Mouse (Mus musculus) heart, embryonic 12.5 days (tissue): ENCODE data around the gene Arsg. TPM values are rescaled to one million over a fixed set of nuclear protein-coding genes. Genes with fewer than 3 reads are reported as not detected.

Source experiments
- ATAC-seq: fragments of 200-750 bp; cut with Nextera tagmentation; 2 replicates; pipeline ENCODE4 v1.8.0; 2017; ENCODE audit warnings: moderate TSS enrichment, moderate library complexity; ENCODE audit not compliant: insufficient number of reproducible peaks, low FRiP score
- H3K27ac ChIP-seq: fragments of 300-500 bp; sonication (generic); 2 replicates; pipeline ENCODE4 v1.5.1; 2016; ENCODE audit warnings: mild to moderate bottlenecking, moderate library complexity; ENCODE audit not compliant: poor library complexity, severe bottlenecking
- H3K27me3 ChIP-seq: fragments of 300-500 bp; sonication (generic); replicated peaks from 2 replicates; pipeline ENCODE4 v1.6.1; 2016; ENCODE audit warnings: mild to moderate bottlenecking, moderate library complexity
- H3K36me3 ChIP-seq: fragments of 300-500 bp; sonication (generic); 2 replicates; pipeline ENCODE4 v1.6.1; 2016; ENCODE audit warnings: mild to moderate bottlenecking, moderate library complexity
- H3K4me1 ChIP-seq: fragments of 300-500 bp; sonication (generic); replicated peaks from 2 replicates; pipeline ENCODE4 v1.6.1; 2016; ENCODE audit warnings: mild to moderate bottlenecking
- H3K4me2 ChIP-seq: fragments of 300-500 bp; sonication (generic); 2 replicates; pipeline ENCODE4 v1.6.1; 2016; ENCODE audit warnings: mild to moderate bottlenecking, moderate library complexity
- H3K4me3 ChIP-seq: fragments of 300-500 bp; sonication (generic); 2 replicates; pipeline ENCODE4 v1.5.1; 2016; ENCODE audit warnings: mild to moderate bottlenecking
- H3K9ac ChIP-seq: fragments of 300-500 bp; sonication (generic); 2 replicates; pipeline ENCODE4 v1.6.1; 2016; ENCODE audit warnings: mild to moderate bottlenecking, moderate library complexity
- H3K9me3 ChIP-seq: fragments of 300-500 bp; sonication (generic); replicated peaks from 2 replicates; pipeline ENCODE4 v1.6.1; 2016; ENCODE audit warnings: mild to moderate bottlenecking, moderate library complexity
- WGBS: fragments of 180-500 bp; shearing (Covaris S2); methylation state at CpG from one replicate; pipeline ENCODE4 v1.1.7; 2016; 5-methylcytosine and 5-hydroxymethylcytosine counted together
- polyA plus RNA-seq: library from polyadenylated mRNA; unstranded; fragments of >200 nt; fragmentation: Nextera tagmentation; extraction: Ambion mirVana; gene quantifications from 2 replicates; pipeline ENCODE4 v1.2.1, GENCODE M21; 2016

The Arsg gene
- polyA plus RNA-seq, 1 experiment from 2014 or later = 5.7 TPM

- WGBS = 86% methylated on average over 7 of the region's 7 CpGs
These were observed 23.4 kb downstream of the Arsg start for GRCm38 (mm10) chr11:109496475-109496993.

GRCm38 (mm10) chr11:109496996-109497714, 24.0 kb downstream of the Arsg start:
- ATAC-seq = no peak
- Histone ChIP-seq H3K9ac (no peak overlapping the region), H3K27me3 (no peaks in the 10 kb centered on the region), H3K9me3 (no peaks in the 10 kb centered on the region), H3K36me3 (no peaks in the 10 kb centered on the region), H3K4me2 (no peak overlapping the region), H3K4me1 (peaks cover 17% of the 10 kb centered on the region), H3K27ac (no peak overlapping the region), H3K4me3 (no peak overlapping the region)
- 83% methylated on average over 6 of the region's 6 CpGs for whole genome bisulfite sequencing

More at GRCm38 (mm10) chr11:109496475-109496993, 23.4 kb downstream of the Arsg start:
- ATAC-seq = no peak
- Histone ChIP-seq H3K4me3 (no peak overlapping the region), H3K27ac (no peak overlapping the region), H3K4me2 (no peak overlapping the region), H3K27me3 (no peaks in the 10 kb centered on the region), H3K9me3 (no peaks in the 10 kb centered on the region), H3K9ac (no peak overlapping the region), H3K36me3 (no peaks in the 10 kb centered on the region), H3K4me1 (peaks cover 17% of the 10 kb centered on the region)

- H3K36me3 ChIP-seq = no peaks in the 10 kb centered on the region
- H3K4me3 ChIP-seq = no peak overlapping the region
- peaks cover 17% of the 10 kb centered on the region for H3K4me1 ChIP-seq
- ATAC-seq = no peak
- H3K9ac ChIP-seq = no peak overlapping the region
- WGBS = 79% methylated on average over 9 of the region's 9 CpGs
- H3K9me3 ChIP-seq = no peaks in the 10 kb centered on the region
- H3K4me2 ChIP-seq = no peak overlapping the region
- H3K27ac ChIP-seq = no peak overlapping the region
- H3K27me3 ChIP-seq = no peaks in the 10 kb centered on the region
These were observed 24.8 kb downstream of the Arsg start for GRCm38 (mm10) chr11:109497990-109498389.

- ATAC-seq = no peak
- Histone ChIP-seq H3K4me3 (no peak overlapping the region), H3K4me2 (no peak overlapping the region), H3K27me3 (no peaks in the 10 kb centered on the region), H3K9ac (no peak overlapping the region), H3K4me1 (peaks cover 16% of the 10 kb centered on the region), H3K9me3 (no peaks in the 10 kb centered on the region), H3K27ac (no peak overlapping the region), H3K36me3 (no peaks in the 10 kb centered on the region)
- 79% methylated on average over 5 of the region's 5 CpGs for WGBS
These were observed 27.0 kb downstream of the Arsg start for GRCm38 (mm10) chr11:109500206-109500605.

- H3K4me3 ChIP-seq = no peak overlapping the region
These were observed 31.8 kb downstream of the Arsg start for GRCm38 (mm10) chr11:109504977-109505376.

GRCm38 (mm10) chr11:109505823-109506222, 32.6 kb downstream of the Arsg start:
- 87% methylated on average over 4 of the region's 4 CpGs for WGBS

More at GRCm38 (mm10) chr11:109504977-109505376, 31.8 kb downstream of the Arsg start:
- Histone ChIP-seq H3K4me1 (peaks cover 5% of the 10 kb centered on the region; the same call in 1 of the 2 replicates), H3K9me3 (no peaks in the 10 kb centered on the region), H3K9ac (no peak overlapping the region), H3K4me2 (no peak overlapping the region), H3K36me3 (no peaks in the 10 kb centered on the region), H3K27me3 (no peaks in the 10 kb centered on the region), H3K27ac (no peak overlapping the region)
- WGBS = 47% methylated on average over 9 of the region's 9 CpGs
- no peak for ATAC-seq

DNA sequence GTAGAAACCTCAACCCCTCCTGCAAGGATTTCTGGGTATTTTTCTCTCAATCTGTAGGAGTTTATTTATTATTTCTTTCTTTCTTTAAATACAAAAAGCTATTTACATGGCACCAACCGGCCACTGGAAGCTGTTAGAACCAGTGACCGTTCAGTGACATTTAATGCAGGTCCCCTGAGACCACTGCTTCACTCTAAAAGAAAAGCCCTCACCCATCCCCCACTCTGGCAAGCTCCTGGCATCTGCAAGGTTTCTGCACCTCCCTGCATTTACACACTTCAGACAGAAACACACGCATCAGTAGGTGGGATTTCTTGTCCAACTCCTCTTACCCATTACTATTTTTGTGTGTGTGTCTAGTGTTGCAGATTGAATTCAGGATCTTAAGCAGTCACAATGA, 33.9 kb downstream of the Arsg start:
- H3K27me3 ChIP-seq = no peaks in the 10 kb centered on the region

More at GRCm38 (mm10) chr11:109505823-109506222, 32.6 kb downstream of the Arsg start:
- Histone ChIP-seq H3K4me2 (no peak overlapping the region), H3K36me3 (no peaks in the 10 kb centered on the region), H3K9ac (no peak overlapping the region), H3K4me3 (no peak overlapping the region), H3K4me1 (peaks cover 5% of the 10 kb centered on the region; the same call in 1 of the 2 replicates), H3K27me3 (no peaks in the 10 kb centered on the region), H3K27ac (no peak overlapping the region), H3K9me3 (no peaks in the 10 kb centered on the region)
- ATAC-seq = no peak

DNA sequence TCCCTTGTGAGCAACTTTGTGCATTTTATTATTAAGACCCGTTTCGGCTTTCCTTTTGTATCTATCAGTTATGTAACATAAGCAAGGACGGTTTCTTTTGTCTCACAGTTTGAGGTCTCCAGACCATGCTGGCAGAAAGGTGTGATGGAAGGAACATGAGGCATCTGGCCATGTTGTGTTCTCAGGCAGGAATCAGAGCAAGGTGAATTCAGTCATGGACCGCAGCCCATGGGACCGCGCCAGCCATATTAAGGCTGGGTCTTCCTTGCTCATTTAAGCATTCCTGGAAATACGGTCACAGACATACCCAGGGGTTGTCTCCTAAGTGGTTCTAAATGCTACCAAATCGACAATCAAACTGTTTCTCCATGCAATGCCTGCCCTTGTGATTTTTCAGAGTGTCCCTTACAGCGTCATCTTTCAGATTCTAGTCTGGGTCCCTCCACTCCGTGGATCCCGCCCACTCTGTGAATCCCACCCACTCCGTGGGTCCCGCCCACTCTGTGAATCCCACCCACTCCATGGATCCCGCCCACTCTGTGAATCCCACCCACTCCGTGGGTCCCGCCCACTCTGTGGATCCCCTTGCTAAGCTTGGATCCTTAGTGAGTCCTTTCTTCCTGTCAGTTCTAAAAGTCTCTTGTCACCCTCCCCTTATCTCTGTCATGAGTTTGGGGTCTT, 40.0 kb downstream of the Arsg start:
- Histone ChIP-seq H3K27me3 (0 out of 2 replicates have a peak, but pooled peaks cover 3% of the 10 kb centered on the region), H3K36me3 (no peaks in the 10 kb centered on the region), H3K9ac (no peak overlapping the region), H3K27ac (no peak overlapping the region), H3K4me3 (no peak overlapping the region), H3K4me1 (no peaks in the 10 kb centered on the region), H3K4me2 (no peak overlapping the region), H3K9me3 (peaks cover 3% of the 10 kb centered on the region)
- WGBS = 83% methylated on average over 16 of the region's 16 CpGs
- ATAC-seq = no peak

More for the DNA sequence above, 33.9 kb downstream of the Arsg start:
- Histone ChIP-seq H3K4me3 (no peak overlapping the region), H3K9me3 (peaks cover 3% of the 10 kb centered on the region), H3K4me2 (no peak overlapping the region), H3K36me3 (no peaks in the 10 kb centered on the region), H3K27ac (no peak overlapping the region), H3K9ac (no peak overlapping the region), H3K4me1 (peaks cover 5% of the 10 kb centered on the region; the same call in 1 of the 2 replicates)
- 54% methylated on average over 3 of the region's 3 CpGs for WGBS
- ATAC-seq = no peak

GRCm38 (mm10) chr11:109514064-109514612, 41.0 kb downstream of the Arsg start:
- no peak for ATAC-seq
- H3K9me3 ChIP-seq = peaks cover 3% of the 10 kb centered on the region

GRCm38 (mm10) chr11:109517330-109517729, 44.2 kb downstream of the Arsg start:
- H3K27ac ChIP-seq = no peak overlapping the region
- 0 out of 2 replicates have a peak, but pooled peaks cover 3% of the 10 kb centered on the region for H3K27me3 ChIP-seq
- 81% methylated on average over 11 of the region's 11 CpGs for WGBS
- no peak overlapping the region for H3K4me3 ChIP-seq
- no peak overlapping the region for H3K9ac ChIP-seq
- H3K4me2 ChIP-seq = no peak overlapping the region
- H3K4me1 ChIP-seq = no peaks in the 10 kb centered on the region
- no peak for ATAC-seq
- no peaks in the 10 kb centered on the region for H3K9me3 ChIP-seq
- H3K36me3 ChIP-seq = no peaks in the 10 kb centered on the region

More at GRCm38 (mm10) chr11:109514064-109514612, 41.0 kb downstream of the Arsg start:
- Histone ChIP-seq H3K4me1 (no peaks in the 10 kb centered on the region), H3K4me3 (no peak overlapping the region), H3K27me3 (0 out of 2 replicates have a peak, but pooled peaks cover 3% of the 10 kb centered on the region), H3K4me2 (no peak overlapping the region), H3K9ac (no peak overlapping the region), H3K27ac (no peak overlapping the region), H3K36me3 (no peaks in the 10 kb centered on the region)
- WGBS = 77% methylated on average over 3 of the region's 3 CpGs

DNA sequence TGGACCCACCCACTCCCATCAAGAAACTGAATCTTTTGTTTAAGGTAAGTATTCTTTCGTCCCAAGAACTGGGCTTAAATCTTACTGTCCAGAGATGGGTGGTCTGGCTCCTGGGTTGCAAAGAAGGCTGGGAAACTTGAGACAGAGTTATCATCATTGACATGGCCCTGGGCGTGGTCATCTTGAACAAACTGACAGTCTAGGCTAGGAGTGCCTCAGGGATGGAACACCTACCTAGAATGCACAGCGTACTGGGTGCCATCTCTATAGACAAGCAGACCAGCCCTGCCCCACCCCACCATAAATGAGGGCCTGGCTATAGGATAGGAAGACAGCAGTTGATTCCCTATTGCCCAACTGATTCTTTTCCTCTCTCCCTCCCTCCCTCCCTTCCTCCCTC, 44.6 kb downstream of the Arsg start:
- Histone ChIP-seq H3K4me2 (no peak overlapping the region), H3K9ac (no peak overlapping the region), H3K4me3 (no peak overlapping the region), H3K9me3 (no peaks in the 10 kb centered on the region), H3K4me1 (no peaks in the 10 kb centered on the region), H3K27ac (no peak overlapping the region), H3K36me3 (no peaks in the 10 kb centered on the region), H3K27me3 (0 out of 2 replicates have a peak, but pooled peaks cover 3% of the 10 kb centered on the region)
- no peak for ATAC-seq
- 83% methylated on average over 3 of the region's 3 CpGs for WGBS
